Mouse (Mus musculus) gastrocnemius, adult 8-10 months (tissue): ENCODE results near the gene Pgap3. TPM values are rescaled to one million over a fixed set of nuclear protein-coding genes. Genes with fewer than 3 reads are reported as not detected.
A peak's percentile ranks its signal among the peaks of the same experiment; 100 is the strongest.

ENCODE experiments used
- DNase-seq, 2 experiments: peaks; one replicate each; pipeline ENCODE4 v3.0.0; 2022; ENCODE audit warnings: low spot score in 2 of 2
- total RNA-seq, 4 experiments: library from RNA; stranded (reverse); gene quantifications; 2 replicates each; pipeline ENCODE4 v1.2.4; 2022

The Pgap3 gene
- total RNA-seq, 4 experiments from 2014 or later: 1.8 to 2.5 (median 2.2) TPM

GRCm38 (mm10) chr11:98412797-98413301, 12.6 kb upstream of the Pgap3 start:
- no peak for DNase-seq

- peak in 1 of 2 experiments; percentile 34 for DNase-seq
Measured at GRCm38 (mm10) chr11:98412273-98412796, 12.0 kb upstream of the Pgap3 start, which contains the start of gene Erbb2. Gene Erbb2 (plus strand): TSS chr11:98412470.

- DNase-seq: no peak
Measured at GRCm38 (mm10) chr11:98409341-98409822, 9.1 kb upstream of the Pgap3 start.

- no peak for DNase-seq
Measured at GRCm38 (mm10) chr11:98408872-98409271, 8.6 kb upstream of the Pgap3 start.

GRCm38 (mm10) chr11:98406621-98407020, 6.3 kb upstream of the Pgap3 start:
- no peak for DNase-seq

GRCm38 (mm10) chr11:98400816-98401215, 526 bp upstream of the Pgap3 start:
- DNase-seq: no peak

GRCm38 (mm10) chr11:98397946-98398345, 2.3 kb downstream of the Pgap3 start:
- no peak for DNase-seq

- no peak for DNase-seq
Measured at GRCm38 (mm10) chr11:98395041-98395440, 5.2 kb downstream of the Pgap3 start.

GRCm38 (mm10) chr11:98394301-98394700, 6.0 kb downstream of the Pgap3 start:
- DNase-seq: peak in 1 of 2 experiments; percentile 53

- DNase-seq: no peak
Measured at GRCm38 (mm10) chr11:98393317-98393716, 7.0 kb downstream of the Pgap3 start.

GRCm38 (mm10) chr11:98392645-98393044, 7.6 kb downstream of the Pgap3 start:
- DNase-seq: no peak

GRCm38 (mm10) chr11:98392034-98392433, 8.3 kb downstream of the Pgap3 start:
- no peak for DNase-seq

- DNase-seq: no peak
Measured at GRCm38 (mm10) chr11:98390141-98390540, 10.1 kb downstream of the Pgap3 start.

- no peak for DNase-seq
Measured at GRCm38 (mm10) chr11:98389221-98389780, 11.0 kb downstream of the Pgap3 start.

- DNase-seq: no peak
Measured at GRCm38 (mm10) chr11:98388282-98388681, 12.0 kb downstream of the Pgap3 start.

GRCm38 (mm10) chr11:98387056-98387577, 13.2 kb downstream of the Pgap3 start:
- peak in 1 of 2 experiments; percentile 43 for DNase-seq

- no peak for DNase-seq
Measured at GRCm38 (mm10) chr11:98386596-98386995, 13.7 kb downstream of the Pgap3 start.

GRCm38 (mm10) chr11:98385638-98386585, 14.4 kb downstream of the Pgap3 start, which contains the start of gene Pnmt:
Gene Pnmt (plus strand): TSS chr11:98386450.
- no peak for DNase-seq

GRCm38 (mm10) chr11:98384721-98385637, 15.3 kb downstream of the Pgap3 start:
- peak; percentile 84 to 88 for DNase-seq

GRCm38 (mm10) chr11:98384216-98384615, 16.1 kb downstream of the Pgap3 start:
- DNase-seq: no peak
